Comparison of ENCODE assay signal across 9 mouse cellular contexts in the genomic region with DNA sequence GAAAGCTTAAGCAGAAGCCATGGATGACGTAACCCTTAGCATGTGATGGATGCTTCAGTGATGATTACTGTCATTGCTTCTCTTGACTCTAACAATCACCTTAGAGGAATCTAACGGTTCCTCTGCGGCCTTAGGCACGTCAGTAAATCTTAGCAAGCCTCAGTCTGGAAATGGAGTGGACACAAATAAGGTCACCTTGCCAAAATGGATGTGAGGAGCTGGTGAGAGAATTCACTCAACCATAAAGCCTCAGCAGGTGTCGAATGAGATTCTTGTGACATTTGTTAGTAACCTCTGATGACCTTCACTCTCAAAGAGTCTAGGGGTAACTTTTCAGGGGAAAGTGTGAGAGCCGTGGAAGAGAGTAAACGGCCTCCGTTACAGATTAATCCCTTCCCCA.
DNase-seq lines count a peak whose midpoint lies in the region; ATAC-seq lines count a peak whose summit lies in the region.
"Had no signal": no experiment of that assay in that cellular context is flagged by ENCODE, and none has a peak within 500 bp of the region (broad histone marks: within the 10 kb centered on the region; RNA-seq: fewer than 3 reads in every experiment).

No protein-coding gene starts in this region.

- DNase-seq in cerebellum, adult 11 months = no peak
- DNase-seq in kidney, adult 11 months = peak; percentile 23
- no peak for DNase-seq in kidney, postnatal 25 days
- peak; percentile 11 for DNase-seq in kidney, postnatal 14 days
- DNase-seq in thymus, postnatal 10 days (ENCODE audit: low spot score in 2 of 2) = no peak
- no peak for DNase-seq in left cerebral cortex, postnatal 4 days

- intact Hi-C loops in left cerebral cortex, postnatal 4 days (cut with DNase I) = no loop called here

- no peak overlapping the region for H3K4me3 ChIP-seq in brown adipose tissue, adult 24 weeks (ENCODE audit: insufficient read depth, low read depth, low read length)

- H3K4me1 ChIP-seq in brown adipose tissue, adult 24 weeks (ENCODE audit: control insufficient read depth, insufficient read depth, insufficient read length, low read length) = peaks cover 4% of the 10 kb centered on the region; the same call in 1 of the 2 replicates

- peak overlapping the region; percentile 45 for H3K27ac ChIP-seq in brown adipose tissue, adult 24 weeks (replicated peaks; ENCODE audit: low read depth, low read length)

- ATAC-seq in cerebellum, adult (ENCODE audit: insufficient number of reproducible peaks, low FRiP score, low TSS enrichment) = 0 out of 2 replicates have a peak, but pooled peaks have one; percentile 20
- ATAC-seq: intestine, postnatal 0 days had no signal

Comparison
In these comparisons a context has a peak if more than half of its experiments do, and no peak if none do; other contexts are left out.
1. DNase-seq: peak in kidney, adult 11 months (single experiment) and kidney, postnatal 14 days (single experiment); none in cerebellum, adult 11 months (single experiment), kidney, postnatal 25 days (0 of 2), thymus, postnatal 10 days (0 of 2) and left cerebral cortex, postnatal 4 days (single experiment).